Mouse (Mus musculus) adrenal gland, adult 10 weeks (tissue): ENCODE results near the gene Hrg. TPM values are rescaled to one million over a fixed set of nuclear protein-coding genes. Genes with fewer than 3 reads are reported as not detected.

Experiments
- polyA plus RNA-seq: library from polyadenylated mRNA; stranded (reverse); fragments of 350-450 nt; fragmentation: Illumina TruSeq; extraction: RNeasy Lipid Tissue Mini Kit (QIAGEN cat#74804); gene quantifications from one replicate; pipeline ENCODE4 v1.2.3, GENCODE M21; 2014; ENCODE audit warnings: low read depth, low replicate concordance

Hrg gene
- polyA plus RNA-seq: not detected

GRCm38 (mm10) chr16:22950840-22951395, at the start of gene Hrg:
Gene Hrg (plus strand): TSS chr16:22951072.

GRCm38 (mm10) chr16:22918034-22918433, 32.8 kb upstream of the Hrg start, which contains the start of gene Fetub:
Gene Fetub (plus strand): TSS chr16:22918334.

Other genes with a start within 250 kb of the Hrg start
- gene Crygs, start 139.5 kb upstream of the Hrg start, polyA plus RNA-seq: not detected
- 17.6 TPM for gene Tbccd1, start 93.4 kb upstream of the Hrg start, polyA plus RNA-seq
- gene Dnajb11, start 93.2 kb upstream of the Hrg start, polyA plus RNA-seq: 54.2 TPM
- gene Ahsg, start 59.8 kb upstream of the Hrg start, polyA plus RNA-seq: 10.7 TPM
- 34.1 TPM for gene Fetub, start 32.7 kb upstream of the Hrg start, polyA plus RNA-seq
- gene Kng2, start 78.4 kb downstream of the Hrg start, polyA plus RNA-seq: 7.7 TPM
- not detected for gene Kng1, start 106.8 kb downstream of the Hrg start, polyA plus RNA-seq
- 1,932 TPM for gene Eif4a2, start 156.4 kb downstream of the Hrg start, polyA plus RNA-seq
- 17.7 TPM for gene Rfc4, start 176.7 kb downstream of the Hrg start, polyA plus RNA-seq
- 319 TPM for gene Adipoq, start 195.5 kb downstream of the Hrg start, polyA plus RNA-seq